29 mouse cellular contexts compared by ENCODE assay signal in genomic region chr6:136925049-136925448, GRCm38 (mm10). TPM values are rescaled to one million over a fixed set of nuclear protein-coding genes. Genes with fewer than 3 reads are reported as not detected.
DNase-seq lines count a peak whose midpoint lies in the region; ATAC-seq and TF ChIP-seq lines count a peak whose summit lies in the region.
"Had no signal": no experiment of that assay in that cellular context is flagged by ENCODE, and none has a peak within 500 bp of the region (broad histone marks: within the 10 kb centered on the region; RNA-seq: fewer than 3 reads in every experiment).

No protein-coding gene starts in this region.

- H3K27ac ChIP-seq in heart, embryonic 15.5 days: peak overlapping the region; percentile 39; the same call in 1 of the 2 replicates
- H3K27ac ChIP-seq in heart, embryonic 11.5 days (ENCODE audit: low read depth, low read length): no peak overlapping the region
- H3K27ac ChIP-seq in CH12.LX (ENCODE audit: insufficient read depth, low read depth): 0 out of 2 replicates have a peak overlapping the region, but pooled peaks have one; percentile 13
- H3K27ac ChIP-seq: embryonic facial prominence, embryonic 15.5 days; gastrocnemius, adult 2 months; limb, embryonic 13.5 days; stomach, embryonic 15.5 days had no signal

- no peak overlapping the region for H3K4me3 ChIP-seq in heart, embryonic 15.5 days
- no peak overlapping the region for H3K4me3 ChIP-seq in heart, embryonic 11.5 days (ENCODE audit: low read depth, low read length)
- H3K4me3 ChIP-seq in CH12.LX (replicated peaks in 1 of 3; ENCODE audit: low read depth in 2 of 3, low read length in 2 of 3, poor library complexity in 1 of 3): no peak overlapping the region
- H3K4me3 ChIP-seq: embryonic facial prominence, embryonic 15.5 days; gastrocnemius, adult 2 months; limb, embryonic 13.5 days; megakaryocyte, embryonic 14.5 days; stomach, embryonic 15.5 days had no signal

- no peak for ATAC-seq in heart, embryonic 15.5 days (replicated peaks; ENCODE audit: insufficient number of reproducible peaks, insufficient read depth, low FRiP score, low read depth)
- no peak for ATAC-seq in heart, embryonic 11.5 days (replicated peaks; ENCODE audit: insufficient number of reproducible peaks, low FRiP score, low TSS enrichment)
- ATAC-seq in megakaryocyte progenitor cell, adult 5-6 weeks (replicated peaks; ENCODE audit: poor library complexity): 0 out of 2 replicates have a peak, but pooled peaks have one; percentile 15
- ATAC-seq: activated CD4-positive, CD25-positive, alpha-beta regulatory T cell, adult 4 months; forebrain, embryonic 16.5 days; hindbrain, embryonic 16.5 days; intestine, embryonic 16.5 days; Patski had no signal

- H3K4me2 ChIP-seq in heart, embryonic 15.5 days: no peak overlapping the region
- H3K4me2 ChIP-seq in heart, embryonic 11.5 days: no peak overlapping the region
- no peak overlapping the region for H3K4me2 ChIP-seq in CH12.LX (ENCODE audit: insufficient read depth, low read depth, poor library complexity, severe bottlenecking)
- H3K4me2 ChIP-seq: embryonic facial prominence, embryonic 15.5 days; limb, embryonic 13.5 days; stomach, embryonic 15.5 days had no signal

- peak; percentile 51 for DNase-seq in A20 (ENCODE audit: low read depth, low spot score)
- no peak for DNase-seq in CH12.LX (ENCODE audit: extremely low read depth)
- DNase-seq in frontal cortex, postnatal 10 days (ENCODE audit: low spot score in 2 of 2): no peak
- no peak for DNase-seq in adrenal gland, postnatal 4 days (ENCODE audit: low spot score in 2 of 2)
- no peak for DNase-seq in left cerebral cortex, adult 8-10 months (ENCODE audit: low spot score in 2 of 2)
- DNase-seq: adrenal gland, postnatal 36 days; cerebellum, adult 9-11 months; gastrocnemius, adult 2 months; lung, postnatal 10 days; midbrain, embryonic 14.5 days; right cerebral cortex, postnatal 14 days; spleen, adult 18-20 months had no signal

- no peak for TF ChIP-seq CTCF in CH12.LX (conservative IDR thresholded peaks at IDR 0.05 in 1 of 2, IDR thresholded peaks at IDR 0.05 in 1 of 2; ENCODE audit: low read depth in 2 of 2, low read length in 2 of 2)

- no peak overlapping the region for H3K9ac ChIP-seq in heart, embryonic 15.5 days
- no peak overlapping the region for H3K9ac ChIP-seq in heart, embryonic 11.5 days (ENCODE audit: low read depth, low read length)
- H3K9ac ChIP-seq in CH12.LX (ENCODE audit: insufficient read depth, low read depth): no peak overlapping the region
- H3K9ac ChIP-seq: embryonic facial prominence, embryonic 15.5 days; limb, embryonic 13.5 days; stomach, embryonic 15.5 days had no signal

- in situ Hi-C loops in CH12.LX (cut with MboI; ENCODE audit: low pct_ligation_motif_present, low pct_unique_long_range_greater_than_20kb, low sequenced_read_pairs): no loop called here

- peaks cover 4% of the 10 kb centered on the region; the same call in 1 of the 2 replicates for H3K79me2 ChIP-seq in CH12.LX (replicated peaks; ENCODE audit: control insufficient read depth, extremely low read depth, insufficient read depth, poor library complexity, severe bottlenecking)

- H3K36me3 ChIP-seq in heart, embryonic 15.5 days: no peaks in the 10 kb centered on the region
- H3K36me3 ChIP-seq in heart, embryonic 11.5 days (ENCODE audit: control insufficient read depth, insufficient read depth, low read length): no peaks in the 10 kb centered on the region
- peaks cover 68 to 88% of the 10 kb centered on the region in 2 experiments for H3K36me3 ChIP-seq in CH12.LX (replicated peaks in 1 of 2; ENCODE audit: control insufficient read depth in 1 of 2, insufficient read depth in 1 of 2, low read length in 1 of 2)
- H3K36me3 ChIP-seq: embryonic facial prominence, embryonic 15.5 days; limb, embryonic 13.5 days; stomach, embryonic 15.5 days had no signal

- dilution Hi-C loops in CH12.LX (cut with MboI; ENCODE audit: extremely low pct_ligation_motif_present, extremely low pct_unique_long_range_greater_than_20kb, low sequenced_read_pairs): no loop called here

- H3K27me3 ChIP-seq in heart, embryonic 15.5 days: no peaks in the 10 kb centered on the region
- no peaks in the 10 kb centered on the region for H3K27me3 ChIP-seq in heart, embryonic 11.5 days (ENCODE audit: control insufficient read depth, insufficient read depth, low read length)
- H3K27me3 ChIP-seq in CH12.LX (replicated peaks): no peaks in the 10 kb centered on the region
- H3K27me3 ChIP-seq: embryonic facial prominence, embryonic 15.5 days; limb, embryonic 13.5 days; megakaryocyte, embryonic 14.5 days; Patski; stomach, embryonic 15.5 days had no signal

- peaks cover 5% of the 10 kb centered on the region; the same call in 1 of the 2 replicates for H3K4me1 ChIP-seq in heart, embryonic 15.5 days (replicated peaks)
- H3K4me1 ChIP-seq in heart, embryonic 11.5 days (ENCODE audit: control insufficient read depth, insufficient read depth, low read length): peaks cover 3% of the 10 kb centered on the region; the same call in 1 of the 2 replicates
- H3K4me1 ChIP-seq in CH12.LX (ENCODE audit: control insufficient read depth in 1 of 2, insufficient read depth in 2 of 2): peaks cover 0 to 30% of the 10 kb centered on the region in 2 experiments; a peak in 2 of 4 replicates

- WGBS in heart, embryonic 15.5 days: 58% methylated on average over 8 of the region's 8 CpGs
- 69% methylated on average over 8 of the region's 8 CpGs for WGBS in heart, embryonic 11.5 days (ENCODE audit: insufficient replicate concordance)

- TF ChIP-seq RAD21 in CH12.LX (IDR thresholded peaks at IDR 0.05; ENCODE audit: low read depth, low read length): no peak

- H3K9me3 ChIP-seq in heart, embryonic 15.5 days (replicated peaks): no peaks in the 10 kb centered on the region
- H3K9me3 ChIP-seq in heart, embryonic 11.5 days (replicated peaks; ENCODE audit: control insufficient read depth, low read length): no peaks in the 10 kb centered on the region
- H3K9me3 ChIP-seq in CH12.LX (replicated peaks; ENCODE audit: low read length): no peaks in the 10 kb centered on the region
- H3K9me3 ChIP-seq: embryonic facial prominence, embryonic 15.5 days; limb, embryonic 13.5 days; megakaryocyte, embryonic 14.5 days; stomach, embryonic 15.5 days had no signal

- TF ChIP-seq EP300 in CH12.LX (IDR thresholded peaks at IDR 0.05; ENCODE audit: low read length): no peak

- TF ChIP-seq POLR2A in CH12.LX (IDR thresholded peaks at IDR 0.05; ENCODE audit: low read depth, low read length): no peak

TF ChIP-seq in CH12.LX, 34 proteins besides CTCF, POLR2A, EP300 and RAD21 (continues in another document):
- TF ChIP-seq MAZ (IDR thresholded peaks at IDR 0.05; ENCODE audit: low read depth, low read length) (no peak), ZKSCAN1 (IDR thresholded peaks at IDR 0.05; ENCODE audit: borderline replicate concordance, low read depth, low read length) (no peak), CHD2 (IDR thresholded peaks at IDR 0.05; ENCODE audit: low read length) (no peak), MAFK (IDR thresholded peaks at IDR 0.05; ENCODE audit: insufficient replicate concordance, low read length) (no peak), IRF4 (IDR thresholded peaks at IDR 0.05; ENCODE audit: low read depth, low read length) (no peak), KAT2A (IDR thresholded peaks at IDR 0.05; ENCODE audit: insufficient replicate concordance, low read length) (no peak), BHLHE40 (IDR thresholded peaks at IDR 0.05; ENCODE audit: low read depth, low read length) (no peak)

RNA-seq across cellular contexts. Expression of gene Pde6h, which starts 1.4 kb away (rescaled TPM):
- 0.18 and 0.26 TPM in 2 replicates for polyA plus RNA-seq in heart, embryonic 15.5 days (2015; fragmentation: Nextera tagmentation; extraction: Ambion mirVana)
- 0.43 TPM in 1 of 2 replicates, not detected in the other for polyA plus RNA-seq in heart, embryonic 11.5 days (2014; fragmentation: Nextera tagmentation; extraction: Ambion mirVana)
- total RNA-seq in CH12.LX (2012; rRNA removed) (0.04 TPM in 2 replicates), CH12.LX (2014; rRNA removed) (0.08 TPM in 1 of 2 replicates, not detected in the other)
- polyA plus RNA-seq in CH12.LX (2012; ENCODE audit: insufficient read length, low read depth): 0.04 and 0.30 TPM in 2 replicates
- total RNA-seq in megakaryocyte progenitor cell, adult 5-6 weeks (2015): 0.05 TPM in 1 of 2 replicates, not detected in the other
- total RNA-seq in megakaryocyte progenitor cell, adult 5-6 weeks (2017): 0.03 and 0.08 TPM in 2 replicates
- total RNA-seq in adrenal gland, postnatal 4 days (2021): not detected
- total RNA-seq in left cerebral cortex, adult 8-10 months (2022): 1 to 10 TPM in 2 of 4 experiments, under 1 TPM in 2; 0.44 to 3.0 (median 1.1) TPM
- total RNA-seq: adrenal gland, postnatal 36 days; gastrocnemius, adult 2 months; granulocyte monocyte progenitor cell, adult 5-6 weeks; hematopoietic stem cell, adult 5-6 weeks had no signal
- polyA plus RNA-seq: embryonic facial prominence, embryonic 15.5 days; forebrain, embryonic 16.5 days; liver, embryonic 16.5 days; midbrain, embryonic 14.5 days; neural tube, embryonic 14.5 days; stomach, embryonic 15.5 days had no signal

RNA-seq across cellular contexts. Expression of gene Erp27, which starts 3.1 kb away (rescaled TPM):
- 0.27 and 0.87 TPM in 2 replicates for polyA plus RNA-seq in heart, embryonic 15.5 days (2015; fragmentation: Nextera tagmentation; extraction: Ambion mirVana)
- 1.3 and 1.5 TPM in 2 replicates for polyA plus RNA-seq in heart, embryonic 11.5 days (2014; fragmentation: Nextera tagmentation; extraction: Ambion mirVana)
- total RNA-seq in CH12.LX (2012; rRNA removed) (0.55 and 0.63 TPM in 2 replicates), CH12.LX (2014; rRNA removed) (0.43 TPM in 1 of 2 replicates, not detected in the other)
- 1.8 and 1.9 TPM in 2 replicates for polyA plus RNA-seq in CH12.LX (2012; ENCODE audit: insufficient read length, low read depth)
- 1.0 and 4.4 TPM in 2 replicates for total RNA-seq in megakaryocyte progenitor cell, adult 5-6 weeks (2015)
- 0.25 and 0.91 TPM in 2 replicates for total RNA-seq in megakaryocyte progenitor cell, adult 5-6 weeks (2017)
- total RNA-seq in adrenal gland, postnatal 4 days (2021): 10 to 100 TPM in 1 of 2 experiments, under 1 TPM in 1; 0.40 to 13.6 TPM
- not detected for total RNA-seq in left cerebral cortex, adult 8-10 months (2022)
- total RNA-seq: ES-E14; hematopoietic stem cell, adult 5-6 weeks had no signal
- polyA plus RNA-seq: midbrain, embryonic 14.5 days; neural tube, embryonic 14.5 days had no signal

RNA-seq across cellular contexts. Expression of gene Arhgdib, which starts 16.6 kb away (rescaled TPM):
- 75.6 and 126 TPM in 2 replicates for polyA plus RNA-seq in heart, embryonic 15.5 days (2015; fragmentation: Nextera tagmentation; extraction: Ambion mirVana)
- 115 and 128 TPM in 2 replicates for polyA plus RNA-seq in heart, embryonic 11.5 days (2014; fragmentation: Nextera tagmentation; extraction: Ambion mirVana)
- total RNA-seq in CH12.LX (2012; rRNA removed) (348 and 355 TPM in 2 replicates), CH12.LX (2014; rRNA removed) (297 and 321 TPM in 2 replicates)
- polyA plus RNA-seq in CH12.LX (2012; ENCODE audit: insufficient read length, low read depth): 1,134 and 1,150 TPM in 2 replicates
- 2,686 and 2,904 TPM in 2 replicates for total RNA-seq in megakaryocyte progenitor cell, adult 5-6 weeks (2015)
- 1,309 and 1,334 TPM in 2 replicates for total RNA-seq in megakaryocyte progenitor cell, adult 5-6 weeks (2017)
- total RNA-seq in adrenal gland, postnatal 4 days (2021): 10 to 100 TPM; 32.3 to 39.8 TPM
- total RNA-seq in left cerebral cortex, adult 8-10 months (2022): 10 to 100 TPM; 16.0 to 24.1 (median 19.6) TPM

RNA-seq across cellular contexts. Expression of gene Mgp, which starts 49.4 kb away (rescaled TPM):
- 595 and 619 TPM in 2 replicates for polyA plus RNA-seq in heart, embryonic 15.5 days (2015; fragmentation: Nextera tagmentation; extraction: Ambion mirVana)
- 73.6 and 75.1 TPM in 2 replicates for polyA plus RNA-seq in heart, embryonic 11.5 days (2014; fragmentation: Nextera tagmentation; extraction: Ambion mirVana)
- total RNA-seq in CH12.LX (2012; rRNA removed) (not detected in 2 replicates), CH12.LX (2014; rRNA removed) (not detected in 2 replicates)
- polyA plus RNA-seq in CH12.LX (2012; ENCODE audit: insufficient read length, low read depth): not detected in 2 replicates
- not detected in 2 replicates for total RNA-seq in megakaryocyte progenitor cell, adult 5-6 weeks (2015)
- total RNA-seq in megakaryocyte progenitor cell, adult 5-6 weeks (2017): not detected in 2 replicates
- total RNA-seq in adrenal gland, postnatal 4 days (2021): 100 to 1,000 TPM; 174 to 199 TPM
- 10 to 100 TPM; 34.0 to 50.1 (median 47.6) TPM for total RNA-seq in left cerebral cortex, adult 8-10 months (2022)
- total RNA-seq: ES-E14; granulocyte monocyte progenitor cell, adult 5-6 weeks; hematopoietic stem cell, adult 5-6 weeks had no signal
- polyA plus RNA-seq: activated CD4-positive, CD25-positive, alpha-beta regulatory T cell, adult 4 months had no signal

Comparison
In these comparisons a context has a peak if more than half of its experiments do, and no peak if none do; other contexts are left out.
1. RNA of gene Arhgdib, which starts 16.6 kb away (total RNA-seq): 1,309 to 2,904 TPM in megakaryocyte progenitor cell, adult 5-6 weeks and 297 to 355 TPM in CH12.LX; 32.3 to 39.8 TPM in adrenal gland, postnatal 4 days and 16.0 to 24.1 TPM in left cerebral cortex, adult 8-10 months; every median in the first group is over 4 times any median in the second.